Mouse (Mus musculus) heart, embryonic 11.5 days (tissue): ENCODE results near the gene Prkci. TPM values are rescaled to one million over a fixed set of nuclear protein-coding genes. Genes with fewer than 3 reads are reported as not detected.

ENCODE experiments used
- ATAC-seq: fragments of 200-750 bp; cut with Nextera tagmentation; replicated peaks from 2 replicates; pipeline ENCODE4 v1.8.0; 2017; ENCODE audit warnings: moderate library complexity; ENCODE audit not compliant: insufficient number of reproducible peaks, low FRiP score, low TSS enrichment
- H3K27ac ChIP-seq: fragments of 300-500 bp; sonication (generic); 2 replicates; pipeline ENCODE4 v1.5.1; 2014; ENCODE audit warnings: mild to moderate bottlenecking, low read depth, low read length
- H3K27me3 ChIP-seq: fragments of 300-500 bp; sonication (generic); 2 replicates; pipeline ENCODE4 v1.6.1; 2014; ENCODE audit warnings: mild to moderate bottlenecking, low read length, mixed read lengths; ENCODE audit not compliant: control insufficient read depth, insufficient read depth
- H3K36me3 ChIP-seq: fragments of 300-500 bp; sonication (generic); 2 replicates; pipeline ENCODE4 v1.6.1; 2014; ENCODE audit warnings: mild to moderate bottlenecking, low read length, moderate library complexity, mixed read lengths; ENCODE audit not compliant: control insufficient read depth, insufficient read depth
- H3K4me1 ChIP-seq: fragments of 300-500 bp; sonication (generic); 2 replicates; pipeline ENCODE4 v1.6.1; 2014; ENCODE audit warnings: low read length; ENCODE audit not compliant: control insufficient read depth, insufficient read depth
- H3K4me2 ChIP-seq: fragments of 300-500 bp; sonication (generic); 2 replicates; pipeline ENCODE4 v1.6.1; 2014; ENCODE audit warnings: mild to moderate bottlenecking, moderate library complexity
- H3K4me3 ChIP-seq: fragments of 300-500 bp; sonication (generic); 2 replicates; pipeline ENCODE4 v1.5.1; 2014; ENCODE audit warnings: low read depth, low read length
- H3K9ac ChIP-seq: fragments of 300-500 bp; sonication (generic); 2 replicates; pipeline ENCODE4 v1.6.1; 2014; ENCODE audit warnings: mild to moderate bottlenecking, low read depth, low read length, moderate library complexity
- H3K9me3 ChIP-seq: fragments of 300-500 bp; sonication (generic); replicated peaks from 2 replicates; pipeline ENCODE4 v1.6.1; 2016; ENCODE audit warnings: low read length; ENCODE audit not compliant: control insufficient read depth
- WGBS: fragments of 180-500 bp; shearing (Covaris S2); extraction: QIAGEN DNeasy Blood & Tissue Kit; methylation state at CpG from one replicate; pipeline ENCODE4 v1.1.7; 2014; ENCODE audit not compliant: insufficient replicate concordance; 5-methylcytosine and 5-hydroxymethylcytosine counted together
- polyA plus RNA-seq: library from polyadenylated mRNA; unstranded; fragments of >200 nt; fragmentation: Nextera tagmentation; extraction: Ambion mirVana; gene quantifications from 2 replicates; pipeline ENCODE4 v1.2.1, GENCODE M21; 2014

Prkci gene
- polyA plus RNA-seq, 1 experiment from 2014 or later = 20.6 TPM

GRCm38 (mm10) chr3:31093627-31094351 is 98.2 kb downstream of the Prkci start:
- Histone ChIP-seq H3K9ac (peak overlapping the region; percentile 95), H3K27me3 (no peaks in the 10 kb centered on the region; the same call in 1 of the 2 replicates), H3K4me2 (peak overlapping the region; percentile 76), H3K4me3 (peak overlapping the region; percentile 99), H3K27ac (peak overlapping the region; percentile 99), H3K4me1 (peaks cover 13% of the 10 kb centered on the region), H3K36me3 (0 out of 2 replicates have a peak, but pooled peaks cover 3% of the 10 kb centered on the region), H3K9me3 (no peaks in the 10 kb centered on the region)
- WGBS = under 1% methylated on average over 42 of the region's 58 CpGs
- peak; percentile 70 for ATAC-seq

- H3K27me3 ChIP-seq = no peaks in the 10 kb centered on the region
- no peaks in the 10 kb centered on the region for H3K9me3 ChIP-seq
- ATAC-seq = peak; percentile 94
- H3K27ac ChIP-seq = peak within 1 kb of the TSS; percentile 99
- H3K9ac ChIP-seq = peak within 1 kb of the TSS; percentile 95
- 1% methylated on average over 30 of the region's 109 CpGs for WGBS
- H3K4me2 ChIP-seq = peak within 1 kb of the TSS; percentile 76
- peaks cover 17% of the 10 kb centered on the region for H3K4me1 ChIP-seq
- 0 out of 2 replicates have a peak, but pooled peaks cover 3% of the 10 kb centered on the region for H3K36me3 ChIP-seq
- peak within 1 kb of the TSS; percentile 99 for H3K4me3 ChIP-seq
Measured at GRCm38 (mm10) chr3:31094531-31095178, 99.1 kb downstream of the Prkci start, which contains the start of gene Skil. TSS of gene Skil (plus strand) at chr3:31095058.

DNA sequence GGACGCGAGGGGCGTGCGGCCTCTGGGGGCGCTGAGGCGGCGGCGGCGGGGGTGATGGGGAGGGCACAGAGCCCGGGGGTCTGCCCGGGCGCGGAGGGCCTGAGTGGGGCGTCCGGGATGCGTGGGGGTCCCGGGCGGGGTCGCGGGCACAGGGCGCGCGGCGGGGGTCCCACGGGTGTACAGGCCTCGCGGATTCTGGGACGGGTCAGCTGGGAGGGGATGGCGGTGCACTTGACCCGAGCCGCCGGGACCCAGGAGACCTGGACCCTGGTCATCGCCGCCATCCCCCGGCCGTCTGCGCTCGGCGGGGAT is 99.6 kb downstream of the Prkci start:
- peak overlapping the region; percentile 99 for H3K4me3 ChIP-seq
- peak overlapping the region; percentile 76 for H3K4me2 ChIP-seq
- H3K27me3 ChIP-seq = no peaks in the 10 kb centered on the region
- H3K4me1 ChIP-seq = peaks cover 20% of the 10 kb centered on the region
- H3K27ac ChIP-seq = peak overlapping the region; percentile 99
- no peaks in the 10 kb centered on the region for H3K9me3 ChIP-seq
- H3K36me3 ChIP-seq = 0 out of 2 replicates have a peak, but pooled peaks cover 3% of the 10 kb centered on the region
- peak overlapping the region; percentile 95 for H3K9ac ChIP-seq
- WGBS = 0% methylated on average over 20 of the region's 39 CpGs
- ATAC-seq = no peak

DNA sequence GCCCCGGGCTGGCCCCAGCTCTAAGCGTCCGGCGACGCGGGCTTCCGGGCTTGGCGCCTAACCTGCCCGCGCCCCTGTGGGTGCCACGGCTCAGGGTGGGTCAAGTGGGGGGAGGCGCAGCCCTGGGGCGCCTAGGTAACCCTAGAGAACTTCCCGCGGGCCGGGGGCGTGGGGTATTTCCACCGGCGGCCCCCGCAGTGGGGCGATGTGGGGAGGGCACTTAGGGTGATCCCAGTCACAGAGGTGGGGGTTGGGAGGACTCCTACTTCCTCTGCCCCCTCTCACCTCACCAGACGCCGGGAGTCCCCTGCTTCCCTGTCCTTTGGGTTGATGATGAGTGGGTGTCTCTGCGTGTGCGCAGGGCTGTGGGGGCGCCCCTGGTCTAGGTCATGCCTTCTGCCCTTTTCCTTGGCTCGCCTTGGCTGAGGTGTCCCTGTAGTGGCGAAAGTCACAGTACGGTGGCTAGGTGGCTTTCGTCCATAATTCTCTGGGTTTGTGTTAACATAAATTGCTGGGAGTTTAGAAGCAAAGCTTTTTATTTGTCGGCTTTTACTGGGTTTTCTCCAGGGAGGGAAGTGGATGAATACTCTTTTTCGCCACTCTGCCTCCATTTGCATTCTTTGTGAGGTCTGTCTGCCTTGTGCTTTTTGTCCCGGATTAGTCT is 100.1 kb downstream of the Prkci start:
- peak overlapping the region; percentile 95 for H3K9ac ChIP-seq
- no peaks in the 10 kb centered on the region for H3K9me3 ChIP-seq
- H3K27ac ChIP-seq = peak overlapping the region; percentile 99
- H3K4me2 ChIP-seq = peak overlapping the region; percentile 76
- H3K27me3 ChIP-seq = no peaks in the 10 kb centered on the region
- peak; percentile 19 for ATAC-seq
- under 1% methylated on average over 33 of the region's 33 CpGs for WGBS
- H3K4me3 ChIP-seq = peak overlapping the region; percentile 99
- peaks cover 20% of the 10 kb centered on the region for H3K4me1 ChIP-seq
- 0 out of 2 replicates have a peak, but pooled peaks cover 3% of the 10 kb centered on the region for H3K36me3 ChIP-seq

GRCm38 (mm10) chr3:31096155-31097101 is 100.9 kb downstream of the Prkci start:
- Histone ChIP-seq H3K4me1 (peaks cover 20% of the 10 kb centered on the region), H3K9me3 (no peaks in the 10 kb centered on the region), H3K4me2 (peak overlapping the region; percentile 76), H3K27ac (peak overlapping the region; percentile 99; the same call in 1 of the 2 replicates), H3K36me3 (peaks cover 3% of the 10 kb centered on the region; the same call in 1 of the 2 replicates), H3K27me3 (no peaks in the 10 kb centered on the region), H3K4me3 (peak overlapping the region; percentile 99), H3K9ac (peak overlapping the region; percentile 95)
- no peak for ATAC-seq
- 42% methylated on average over 10 of the region's 10 CpGs for WGBS

GRCm38 (mm10) chr3:31097102-31097720 is 101.7 kb downstream of the Prkci start:
- Histone ChIP-seq H3K9me3 (no peaks in the 10 kb centered on the region), H3K27ac (no peak overlapping the region), H3K4me1 (peaks cover 22% of the 10 kb centered on the region), H3K27me3 (no peaks in the 10 kb centered on the region), H3K36me3 (peaks cover 5% of the 10 kb centered on the region; the same call in 1 of the 2 replicates), H3K4me2 (peak overlapping the region; percentile 33), H3K4me3 (no peak overlapping the region), H3K9ac (no peak overlapping the region)
- WGBS = 81% methylated on average over 13 of the region's 13 CpGs
- ATAC-seq = no peak

GRCm38 (mm10) chr3:31097976-31098375 is 102.4 kb downstream of the Prkci start:
- H3K4me1 ChIP-seq = peaks cover 21% of the 10 kb centered on the region
- H3K9me3 ChIP-seq = no peaks in the 10 kb centered on the region
- no peak overlapping the region for H3K4me3 ChIP-seq
- no peak for ATAC-seq
- no peak overlapping the region; the same call in 1 of the 2 replicates for H3K27ac ChIP-seq
- WGBS = 64% methylated on average over 11 of the region's 11 CpGs
- no peaks in the 10 kb centered on the region for H3K27me3 ChIP-seq
- H3K9ac ChIP-seq = no peak overlapping the region
- H3K4me2 ChIP-seq = peak overlapping the region; percentile 33
- peaks cover 5% of the 10 kb centered on the region; the same call in 1 of the 2 replicates for H3K36me3 ChIP-seq
